Mouse (Mus musculus): ENCODE results near the gene Zgpat. TPM values are rescaled to one million over a fixed set of nuclear protein-coding genes. Genes with fewer than 3 reads are reported as not detected.

Zgpat gene
- total RNA-seq, 1 experiment from 2014 or later: 55.8 TPM

DNA sequence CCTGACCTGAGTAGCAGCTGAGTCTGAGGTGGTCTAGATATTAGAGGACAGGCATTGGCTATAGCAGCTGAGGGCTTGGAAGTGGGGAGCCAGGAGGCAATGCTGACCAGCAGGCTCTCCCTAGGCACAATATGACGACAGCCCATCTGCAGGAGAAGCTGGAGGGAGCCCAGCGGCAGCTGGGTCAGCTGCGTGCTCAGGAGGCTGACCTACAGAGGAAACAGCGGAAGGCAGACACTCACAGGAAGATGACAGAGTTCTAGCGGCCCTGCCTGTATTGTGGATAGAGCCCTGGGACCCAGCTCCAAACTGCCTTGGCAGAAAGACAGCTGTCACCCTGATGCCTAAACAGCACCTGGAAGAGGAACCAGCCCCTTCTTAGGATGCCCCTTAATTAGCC, 15.5 kb downstream of the Zgpat start:
- ATAC-seq (replicated peaks in 1 of 2; ENCODE audit: insufficient read depth in 1 of 2, low FRiP score in 2 of 2, low TSS enrichment in 1 of 2, low read depth in 1 of 2, poor library complexity in 2 of 2, severe bottlenecking in 2 of 2): no peak

DNA sequence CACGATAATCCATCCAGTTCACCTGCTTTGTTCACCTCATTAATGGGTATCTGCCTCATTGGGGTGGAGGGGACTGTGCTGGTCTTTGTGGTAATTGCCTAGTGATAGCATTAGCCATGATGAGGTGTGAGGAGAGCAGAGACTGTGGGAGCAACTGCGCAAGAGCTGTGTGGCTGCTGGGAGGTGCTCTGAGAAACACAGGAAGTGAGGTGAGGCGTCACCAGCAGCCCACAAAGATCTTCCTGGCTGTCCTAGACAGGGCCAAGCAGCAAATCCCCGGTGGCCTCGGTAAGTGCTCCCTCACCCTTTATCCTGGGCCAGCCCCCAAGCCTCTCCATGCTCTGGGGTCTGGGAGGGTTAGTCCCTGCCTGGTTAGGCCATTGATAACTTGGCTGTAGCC, 16.4 kb downstream of the Zgpat start:
- ATAC-seq (replicated peaks in 1 of 2; ENCODE audit: insufficient read depth in 1 of 2, low FRiP score in 2 of 2, low TSS enrichment in 1 of 2, low read depth in 1 of 2, poor library complexity in 2 of 2, severe bottlenecking in 2 of 2): no peak; a peak in 1 of 4 replicates

GRCm38 (mm10) chr2:181381631-181382306, 17.0 kb downstream of the Zgpat start:
- no peak for ATAC-seq (replicated peaks in 1 of 2; ENCODE audit: insufficient read depth in 1 of 2, low FRiP score in 2 of 2, low TSS enrichment in 1 of 2, low read depth in 1 of 2, poor library complexity in 2 of 2, severe bottlenecking in 2 of 2)

GRCm38 (mm10) chr2:181384463-181384862, 19.7 kb downstream of the Zgpat start:
- no peak for ATAC-seq (replicated peaks in 1 of 2; ENCODE audit: insufficient read depth in 1 of 2, low FRiP score in 2 of 2, low TSS enrichment in 1 of 2, low read depth in 1 of 2, poor library complexity in 2 of 2, severe bottlenecking in 2 of 2)

DNA sequence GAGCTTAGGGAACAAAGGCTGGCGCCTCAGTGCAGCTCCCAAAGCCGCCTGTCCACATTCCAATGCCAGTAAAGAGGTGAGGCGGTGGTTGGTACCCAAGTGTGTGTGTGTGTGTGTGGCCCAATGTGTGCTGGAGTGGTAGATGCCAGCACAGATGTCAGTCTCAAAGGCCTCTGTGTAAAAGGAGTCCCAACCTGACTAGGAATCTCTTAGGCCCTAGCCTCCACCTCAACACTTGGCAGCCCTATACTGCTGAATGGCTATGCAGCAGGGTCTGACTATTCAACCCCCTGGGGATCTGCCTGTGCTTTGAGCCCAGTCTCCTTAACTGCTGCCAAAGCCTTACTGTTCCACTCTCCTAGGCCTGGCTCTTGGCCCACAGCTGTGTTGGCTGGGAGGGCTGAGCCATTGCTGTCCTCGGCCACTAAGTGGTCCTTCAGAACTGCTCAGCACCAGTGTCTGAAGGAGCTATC, 20.2 kb downstream of the Zgpat start:
- no peak for ATAC-seq (replicated peaks in 1 of 2; ENCODE audit: insufficient read depth in 1 of 2, low FRiP score in 2 of 2, low TSS enrichment in 1 of 2, low read depth in 1 of 2, poor library complexity in 2 of 2, severe bottlenecking in 2 of 2)

DNA sequence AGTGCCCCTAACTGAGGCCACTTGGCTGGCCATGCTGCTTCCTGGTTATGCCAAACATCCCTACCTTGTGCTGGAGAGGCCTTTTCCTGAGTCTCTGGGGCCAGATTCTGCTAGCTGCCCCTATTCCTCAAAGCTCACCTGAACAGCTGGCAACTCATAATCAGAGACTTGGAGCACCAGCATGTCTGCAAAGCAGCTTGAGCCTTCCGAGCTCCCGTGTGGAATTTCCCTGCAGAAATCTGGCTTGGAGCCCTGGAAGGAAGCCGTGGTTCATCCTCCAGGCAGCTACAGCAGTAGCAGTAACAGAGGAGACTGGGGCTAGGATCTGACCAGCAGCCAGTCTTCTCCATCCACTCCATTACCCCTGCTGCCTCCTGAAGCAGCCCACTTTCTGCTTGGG, 21.2 kb downstream of the Zgpat start:
- no peak for ATAC-seq (replicated peaks in 1 of 2; ENCODE audit: insufficient read depth in 1 of 2, low FRiP score in 2 of 2, low TSS enrichment in 1 of 2, low read depth in 1 of 2, poor library complexity in 2 of 2, severe bottlenecking in 2 of 2)

DNA sequence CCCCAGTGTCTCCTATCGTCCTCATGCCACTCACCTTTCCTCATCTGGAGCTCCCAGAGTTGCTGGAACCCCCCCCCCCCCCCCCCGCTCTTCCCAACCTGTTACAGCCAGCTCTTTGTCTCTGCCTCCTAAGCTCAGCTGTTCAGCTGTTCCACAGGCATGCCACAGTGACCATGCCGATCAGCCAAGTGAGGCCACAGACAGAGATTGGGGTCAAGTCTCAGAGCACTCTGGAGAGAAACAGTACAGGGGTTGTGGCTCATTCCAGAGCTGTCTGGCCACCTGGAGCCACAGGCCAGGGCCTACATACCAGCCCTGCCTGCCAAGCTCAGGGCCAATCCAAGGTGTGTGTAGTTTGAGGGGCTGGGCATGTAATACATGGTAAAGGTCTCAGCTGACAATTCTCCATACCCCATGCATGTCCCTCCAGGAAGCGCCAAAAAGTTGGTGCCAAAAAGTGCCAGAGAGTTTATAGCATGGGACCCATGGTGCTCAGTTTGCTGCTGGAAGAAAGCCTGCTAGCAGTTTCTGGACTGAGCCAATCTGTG, 22.0 kb downstream of the Zgpat start:
- ATAC-seq (replicated peaks in 1 of 2; ENCODE audit: insufficient read depth in 1 of 2, low FRiP score in 2 of 2, low TSS enrichment in 1 of 2, low read depth in 1 of 2, poor library complexity in 2 of 2, severe bottlenecking in 2 of 2): no peak

GRCm38 (mm10) chr2:181390136-181390870, 25.6 kb downstream of the Zgpat start:
- no peak for ATAC-seq (replicated peaks in 1 of 2; ENCODE audit: insufficient read depth in 1 of 2, low FRiP score in 2 of 2, low TSS enrichment in 1 of 2, low read depth in 1 of 2, poor library complexity in 2 of 2, severe bottlenecking in 2 of 2)

GRCm38 (mm10) chr2:181391022-181391421, 26.3 kb downstream of the Zgpat start:
- ATAC-seq (replicated peaks in 1 of 2; ENCODE audit: insufficient read depth in 1 of 2, low FRiP score in 2 of 2, low TSS enrichment in 1 of 2, low read depth in 1 of 2, poor library complexity in 2 of 2, severe bottlenecking in 2 of 2): no peak

- no peak for ATAC-seq (replicated peaks in 1 of 2; ENCODE audit: insufficient read depth in 1 of 2, low FRiP score in 2 of 2, low TSS enrichment in 1 of 2, low read depth in 1 of 2, poor library complexity in 2 of 2, severe bottlenecking in 2 of 2)
Measured at GRCm38 (mm10) chr2:181391541-181391940, 26.8 kb downstream of the Zgpat start.

GRCm38 (mm10) chr2:181392600-181393213, 28.0 kb downstream of the Zgpat start:
- ATAC-seq (replicated peaks in 1 of 2; ENCODE audit: insufficient read depth in 1 of 2, low FRiP score in 2 of 2, low TSS enrichment in 1 of 2, low read depth in 1 of 2, poor library complexity in 2 of 2, severe bottlenecking in 2 of 2): peak; percentile 66 to 90

DNA sequence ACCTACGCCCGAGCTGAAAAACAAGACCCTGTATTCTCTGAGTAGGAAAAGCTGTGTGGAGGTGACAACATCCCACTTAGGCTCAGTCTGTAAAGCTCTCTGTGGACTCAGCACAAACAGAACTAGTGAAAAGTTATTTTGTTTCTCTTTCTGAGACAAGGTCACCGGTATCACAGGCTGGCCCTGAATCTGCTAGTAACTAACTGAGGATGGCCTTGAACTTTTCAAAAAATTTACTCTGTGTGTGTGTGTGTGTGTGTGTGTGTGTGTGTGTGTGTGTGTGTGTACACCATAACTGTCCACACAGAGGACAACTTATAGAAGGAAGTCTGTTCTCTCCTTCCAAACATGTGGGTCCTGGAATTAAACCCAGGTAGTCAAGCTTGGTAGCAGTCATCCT, 29.4 kb downstream of the Zgpat start:
- ATAC-seq (replicated peaks in 1 of 2; ENCODE audit: insufficient read depth in 1 of 2, low FRiP score in 2 of 2, low TSS enrichment in 1 of 2, low read depth in 1 of 2, poor library complexity in 2 of 2, severe bottlenecking in 2 of 2): no peak

GRCm38 (mm10) chr2:181397207-181397761, 32.6 kb downstream of the Zgpat start:
- no peak for ATAC-seq (replicated peaks in 1 of 2; ENCODE audit: insufficient read depth in 1 of 2, low FRiP score in 2 of 2, low TSS enrichment in 1 of 2, low read depth in 1 of 2, poor library complexity in 2 of 2, severe bottlenecking in 2 of 2)

GRCm38 (mm10) chr2:181401497-181401896, 36.8 kb downstream of the Zgpat start:
- ATAC-seq (replicated peaks in 1 of 2; ENCODE audit: insufficient read depth in 1 of 2, low FRiP score in 2 of 2, low TSS enrichment in 1 of 2, low read depth in 1 of 2, poor library complexity in 2 of 2, severe bottlenecking in 2 of 2): 0 out of 4 replicates have a peak, but pooled peaks of 1 of the 2 experiments have one; percentile 32

GRCm38 (mm10) chr2:181403722-181404121, 39.0 kb downstream of the Zgpat start:
- ATAC-seq (replicated peaks in 1 of 2; ENCODE audit: insufficient read depth in 1 of 2, low FRiP score in 2 of 2, low TSS enrichment in 1 of 2, low read depth in 1 of 2, poor library complexity in 2 of 2, severe bottlenecking in 2 of 2): no peak

GRCm38 (mm10) chr2:181409643-181410042, 44.9 kb downstream of the Zgpat start:
- ATAC-seq (replicated peaks in 1 of 2; ENCODE audit: insufficient read depth in 1 of 2, low FRiP score in 2 of 2, low TSS enrichment in 1 of 2, low read depth in 1 of 2, poor library complexity in 2 of 2, severe bottlenecking in 2 of 2): no peak

DNA sequence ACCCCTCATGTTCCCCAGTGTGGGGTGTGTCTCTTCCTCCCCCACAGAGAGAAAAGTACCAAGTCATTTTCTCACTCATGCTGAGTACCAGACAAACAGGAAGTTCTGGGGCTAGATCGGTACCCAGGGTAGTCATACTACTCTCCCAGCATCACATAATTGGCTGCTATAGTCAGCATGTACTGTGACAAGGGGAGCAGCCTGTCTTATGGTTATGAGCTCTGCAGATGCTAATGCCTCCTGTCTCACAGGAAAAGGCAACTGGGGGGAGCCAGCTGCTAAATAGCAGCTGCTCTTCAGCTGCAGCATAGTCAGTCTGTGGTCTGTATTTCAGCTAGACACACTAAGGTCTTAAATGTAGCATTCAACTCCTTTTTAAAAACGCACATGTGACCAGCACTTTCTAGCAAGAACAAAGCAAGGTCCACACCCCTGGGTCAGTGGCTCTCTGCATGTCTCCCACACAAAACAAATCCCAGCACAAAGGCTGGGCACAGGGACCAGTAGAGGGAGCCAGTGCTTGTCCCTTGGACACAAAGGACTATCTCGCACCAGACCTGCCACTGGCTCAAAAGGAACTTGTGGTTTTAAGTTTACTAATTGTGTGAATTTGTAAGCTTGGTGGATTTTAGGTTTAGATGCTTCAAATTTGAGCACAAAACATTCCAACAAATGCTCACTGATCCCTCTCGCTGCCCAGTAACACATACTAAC, 46.2 kb downstream of the Zgpat start:
- peak; percentile 83 to 94 for ATAC-seq (replicated peaks in 1 of 2; ENCODE audit: insufficient read depth in 1 of 2, low FRiP score in 2 of 2, low TSS enrichment in 1 of 2, low read depth in 1 of 2, poor library complexity in 2 of 2, severe bottlenecking in 2 of 2)

Data from hematopoietic stem cell, adult 5-6 weeks (primary cell).